Mouse (Mus musculus) stomach, postnatal 0 days (tissue): Measurements from ENCODE around the gene Akap1.

ENCODE experiments used
- CTCF ChIP-seq: IDR thresholded peaks from 2 replicates; pipeline ENCODE4 v1.5.1; 2016; ENCODE audit warnings: antibody characterized with exemption, low read depth, mild to moderate bottlenecking, moderate library complexity
- EP300 ChIP-seq: optimal IDR thresholded peaks from 2 replicates; pipeline ENCODE3; 2016; ENCODE audit warnings: antibody characterized with exemption

DNA sequence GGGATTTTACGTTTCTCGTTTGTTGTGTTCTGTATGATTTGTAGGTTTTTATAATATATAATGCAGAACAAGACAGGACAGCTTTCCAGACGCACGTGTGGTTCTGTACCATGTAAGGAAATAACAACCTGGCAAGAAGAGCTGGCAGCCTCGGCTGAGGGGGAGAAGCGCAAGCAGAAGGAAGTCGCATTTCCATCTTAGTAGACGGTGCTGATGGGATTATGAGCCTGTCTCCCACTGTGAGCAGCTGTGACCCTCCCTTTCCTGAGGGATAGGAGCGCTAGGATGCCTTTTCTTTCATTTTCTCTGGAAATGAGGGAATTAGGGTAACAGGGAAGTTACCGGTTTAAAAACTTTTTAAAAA lies 9.3 kb upstream of the Akap1 start:
- TF ChIP-seq EP300 = no peak
- no peak for TF ChIP-seq CTCF
